Mouse (Mus musculus) bone marrow macrophage, adult 2 months (primary cell): ENCODE results near the gene Mast3.

ENCODE experiments used
- CTCF ChIP-seq: IDR thresholded peaks from 2 replicates; pipeline ENCODE4 v1.5.1; 2012; ENCODE audit warnings: low read depth, mild to moderate bottlenecking, low read length, moderate library complexity
- POLR2A ChIP-seq: IDR thresholded peaks from 2 replicates; pipeline ENCODE4 v1.6.1; 2012; ENCODE audit warnings: mild to moderate bottlenecking, low read depth, low read length, borderline replicate concordance

DNA sequence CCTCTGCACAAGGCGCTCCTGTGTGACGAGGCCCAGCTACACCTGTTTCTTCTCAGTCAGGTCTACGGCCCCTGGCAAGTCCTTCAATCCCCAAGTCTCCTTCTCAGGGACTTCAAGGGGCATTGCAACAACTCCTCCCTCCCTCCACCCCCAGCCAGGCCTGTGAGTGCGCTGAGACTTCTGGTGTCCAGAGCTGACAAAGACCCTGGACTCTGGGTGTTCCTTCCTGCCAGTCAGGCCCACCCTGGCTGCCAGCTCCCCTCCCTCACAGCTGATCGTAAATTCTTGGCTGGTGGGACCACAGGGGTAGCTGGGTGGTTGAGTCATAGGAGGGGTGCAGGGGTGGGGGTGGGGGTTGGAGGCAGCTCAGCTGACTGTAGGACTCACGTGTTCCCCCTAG lies 47.0 kb upstream of the Mast3 start:
- TF ChIP-seq POLR2A (no peak), CTCF (no peak)
